ENCODE assay signal across 25 mouse cellular contexts in genomic region chr5:122572001-122572400, GRCm38 (mm10). TPM values are rescaled to one million over a fixed set of nuclear protein-coding genes. Genes with fewer than 3 reads are reported as not detected.
DNase-seq lines count a peak whose midpoint lies in the region; ATAC-seq lines count a peak whose summit lies in the region.
"Had no signal": no experiment of that assay in that cellular context is flagged by ENCODE, and none has a peak within 500 bp of the region (broad histone marks: within the 10 kb centered on the region; RNA-seq: fewer than 3 reads in every experiment).

No protein-coding gene starts in this region.

- no peak overlapping the region for H3K9ac ChIP-seq in heart, embryonic 15.5 days
- H3K9ac ChIP-seq in kidney, embryonic 16.5 days (replicated peaks; ENCODE audit: low read length) = no peak overlapping the region
- H3K9ac ChIP-seq: embryonic facial prominence, embryonic 15.5 days; forebrain, embryonic 12.5 days; forebrain, postnatal 0 days; hindbrain, embryonic 13.5 days; limb, embryonic 13.5 days; lung, embryonic 15.5 days; midbrain, embryonic 15.5 days; stomach, embryonic 15.5 days had no signal

- no peak overlapping the region for H3K4me3 ChIP-seq in heart, embryonic 15.5 days
- H3K4me3 ChIP-seq in kidney, embryonic 16.5 days (ENCODE audit: low read length) = no peak overlapping the region
- H3K4me3 ChIP-seq: embryonic facial prominence, embryonic 10.5 days; embryonic facial prominence, embryonic 15.5 days; forebrain, embryonic 12.5 days; hindbrain, embryonic 13.5 days; limb, embryonic 13.5 days; lung, embryonic 15.5 days; midbrain, embryonic 10.5 days; midbrain, embryonic 15.5 days; stomach, embryonic 15.5 days had no signal

- ATAC-seq in heart, embryonic 15.5 days (replicated peaks; ENCODE audit: insufficient number of reproducible peaks, insufficient read depth, low FRiP score, low read depth) = no peak
- no peak for ATAC-seq in kidney, embryonic 16.5 days (ENCODE audit: low FRiP score, low TSS enrichment)
- ATAC-seq: forebrain, postnatal 0 days; intestine, embryonic 16.5 days; midbrain, embryonic 15.5 days had no signal

- H3K4me1 ChIP-seq in heart, embryonic 15.5 days (replicated peaks) = peaks cover 16% of the 10 kb centered on the region
- H3K4me1 ChIP-seq in kidney, embryonic 16.5 days (ENCODE audit: insufficient read depth, low read length) = no peaks in the 10 kb centered on the region
- H3K4me1 ChIP-seq: forebrain, embryonic 12.5 days; hindbrain, embryonic 13.5 days; limb, embryonic 13.5 days; lung, embryonic 15.5 days; midbrain, embryonic 10.5 days; midbrain, embryonic 15.5 days; stomach, embryonic 15.5 days had no signal

- H3K9me3 ChIP-seq in heart, embryonic 15.5 days (replicated peaks) = no peaks in the 10 kb centered on the region
- H3K9me3 ChIP-seq in kidney, embryonic 16.5 days (ENCODE audit: low read length) = no peaks in the 10 kb centered on the region
- H3K9me3 ChIP-seq: embryonic facial prominence, embryonic 10.5 days; embryonic facial prominence, embryonic 15.5 days; hindbrain, embryonic 13.5 days; limb, embryonic 13.5 days; lung, embryonic 15.5 days; midbrain, embryonic 10.5 days; midbrain, embryonic 15.5 days; stomach, embryonic 15.5 days had no signal

- no peaks in the 10 kb centered on the region for H3K27me3 ChIP-seq in heart, embryonic 15.5 days
- H3K27me3 ChIP-seq in kidney, embryonic 16.5 days (ENCODE audit: insufficient read depth, low read length) = no peaks in the 10 kb centered on the region
- H3K27me3 ChIP-seq: embryonic facial prominence, embryonic 15.5 days; forebrain, embryonic 12.5 days; hindbrain, embryonic 13.5 days; limb, embryonic 13.5 days; lung, embryonic 15.5 days; midbrain, embryonic 15.5 days; stomach, embryonic 15.5 days had no signal

- H3K27ac ChIP-seq in heart, embryonic 15.5 days = peak overlapping the region; percentile 73
- no peak overlapping the region for H3K27ac ChIP-seq in kidney, embryonic 16.5 days (ENCODE audit: low read length)
- H3K27ac ChIP-seq: embryonic facial prominence, embryonic 10.5 days; embryonic facial prominence, embryonic 15.5 days; forebrain, embryonic 12.5 days; hindbrain, embryonic 13.5 days; limb, embryonic 13.5 days; lung, embryonic 15.5 days; midbrain, embryonic 10.5 days; midbrain, embryonic 15.5 days; stomach, embryonic 15.5 days had no signal

- 54% methylated on average over 5 of the region's 5 CpGs for WGBS in heart, embryonic 15.5 days
- WGBS in kidney, embryonic 16.5 days = 81% methylated on average over 5 of the region's 5 CpGs

- H3K36me3 ChIP-seq in heart, embryonic 15.5 days = no peaks in the 10 kb centered on the region
- H3K36me3 ChIP-seq in kidney, embryonic 16.5 days (ENCODE audit: insufficient read depth, low read length) = peaks cover 7% of the 10 kb centered on the region; the same call in 1 of the 2 replicates

- DNase-seq in adrenal gland, postnatal 14 days = peak; percentile 57
- no peak for DNase-seq in adrenal gland, adult 18-20 months (ENCODE audit: low spot score in 2 of 2)
- DNase-seq in heart, postnatal 4 days = no peak
- peak; percentile 47 for DNase-seq in kidney, adult 9 months
- peak; percentile 17 for DNase-seq in adipocyte (ENCODE audit: low spot score)
- DNase-seq: cerebellum, adult 2 months; cerebellum, postnatal 14 days; forebrain, postnatal 0 days; gastrocnemius, postnatal 10 days; kidney, postnatal 4 days; right cerebral cortex, postnatal 25 days had no signal

- H3K4me2 ChIP-seq in heart, embryonic 15.5 days = no peak overlapping the region
- H3K4me2 ChIP-seq in kidney, embryonic 16.5 days (replicated peaks; ENCODE audit: low read depth, low read length) = no peak overlapping the region
- H3K4me2 ChIP-seq: embryonic facial prominence, embryonic 15.5 days; forebrain, embryonic 12.5 days; heart, embryonic 11.5 days; hindbrain, embryonic 13.5 days; limb, embryonic 13.5 days; liver, embryonic 11.5 days; lung, embryonic 15.5 days; midbrain, embryonic 15.5 days; stomach, embryonic 15.5 days had no signal

RNA-seq across cellular contexts. Expression of gene Ift81, which starts 42.3 kb away (rescaled TPM):
- 11.7 and 18.0 TPM in 2 replicates for total RNA-seq in adrenal gland, postnatal 14 days (2021)
- 10 to 100 TPM; 10.9 to 18.3 TPM for total RNA-seq in adrenal gland, adult 18-20 months (2021)
- polyA plus RNA-seq in heart, embryonic 15.5 days (2015; fragmentation: Nextera tagmentation; extraction: Ambion mirVana) = 30.7 and 39.3 TPM in 2 replicates
- total RNA-seq in heart, postnatal 4 days (2021) = 10 to 100 TPM; 37.2 to 45.3 TPM
- 33.3 and 39.6 TPM in 2 replicates for polyA plus RNA-seq in kidney, embryonic 16.5 days (2015; fragmentation: Nextera tagmentation; extraction: Ambion mirVana)

Comparison
In these comparisons a context has a peak if more than half of its experiments do, and no peak if none do; other contexts are left out.
1. DNase-seq: peak in adrenal gland, postnatal 14 days (single experiment), kidney, adult 9 months (single experiment) and adipocyte (single experiment); none in adrenal gland, adult 18-20 months (0 of 2) and heart, postnatal 4 days (single experiment).